Mouse (Mus musculus) neural tube, embryonic 10.5 days (tissue): ENCODE results near the gene Cdr2l.

Source experiments
- DNase-seq: peaks from one replicate; pipeline ENCODE4 v3.0.0-alpha.2; 2017; ENCODE audit warnings: low spot score; ENCODE audit errors: extremely low spot score

Cdr2l gene

GRCm38 (mm10) chr11:115381743-115382539 lies at the start of gene Cdr2l:
Cdr2l (plus strand) TSS chr11:115381916.
- peak; percentile 89 for DNase-seq

GRCm38 (mm10) chr11:115334531-115334930 lies 47.2 kb upstream of the Cdr2l start, which contains the start of gene Otop3:
Otop3 (plus strand) TSS chr11:115334731.
- no peak for DNase-seq

- DNase-seq, result no peak
These were observed 46.5 kb upstream of the Cdr2l start for GRCm38 (mm10) chr11:115335223-115335622.

GRCm38 (mm10) chr11:115336115-115336514 lies 45.6 kb upstream of the Cdr2l start:
- DNase-seq, result no peak

GRCm38 (mm10) chr11:115337350-115337749 lies 44.4 kb upstream of the Cdr2l start:
- no peak for DNase-seq

GRCm38 (mm10) chr11:115337826-115338225 lies 43.9 kb upstream of the Cdr2l start:
- no peak for DNase-seq

- DNase-seq, result no peak
These were observed 40.5 kb upstream of the Cdr2l start for GRCm38 (mm10) chr11:115341246-115341645.

GRCm38 (mm10) chr11:115341866-115342265 lies 39.9 kb upstream of the Cdr2l start:
- no peak for DNase-seq

GRCm38 (mm10) chr11:115344967-115345366 lies 36.7 kb upstream of the Cdr2l start:
- DNase-seq, result no peak

- DNase-seq, result no peak
These were observed 36.2 kb upstream of the Cdr2l start for GRCm38 (mm10) chr11:115345515-115345914.

GRCm38 (mm10) chr11:115348681-115349248 lies 33.0 kb upstream of the Cdr2l start:
- DNase-seq, result no peak

- DNase-seq, result no peak
These were observed 31.7 kb upstream of the Cdr2l start for GRCm38 (mm10) chr11:115349976-115350375.

GRCm38 (mm10) chr11:115353375-115353774 lies 28.3 kb upstream of the Cdr2l start:
- DNase-seq, result no peak

- peak; percentile 85 for DNase-seq
These were observed 27.5 kb upstream of the Cdr2l start for GRCm38 (mm10) chr11:115354183-115354582.

GRCm38 (mm10) chr11:115358468-115358867 lies 23.2 kb upstream of the Cdr2l start:
- DNase-seq, result peak; percentile 70

GRCm38 (mm10) chr11:115359293-115359692 lies 22.4 kb upstream of the Cdr2l start:
- DNase-seq, result no peak

GRCm38 (mm10) chr11:115359726-115360125 lies 22.0 kb upstream of the Cdr2l start:
- DNase-seq, result no peak

- DNase-seq, result no peak
These were observed 17.6 kb upstream of the Cdr2l start for GRCm38 (mm10) chr11:115364136-115364535.

GRCm38 (mm10) chr11:115366039-115366705 lies 15.5 kb upstream of the Cdr2l start:
- no peak for DNase-seq

- peak; percentile 37 for DNase-seq
These were observed 14.9 kb upstream of the Cdr2l start for GRCm38 (mm10) chr11:115366706-115367394.

GRCm38 (mm10) chr11:115367395-115367944 lies 14.2 kb upstream of the Cdr2l start, which contains the start of gene Hid1:
Hid1 (minus strand) TSS chr11:115367756.
- peak; percentile 66 for DNase-seq
